Mouse (Mus musculus): ENCODE data around the gene Atp5j.

The Atp5j gene

DNA sequence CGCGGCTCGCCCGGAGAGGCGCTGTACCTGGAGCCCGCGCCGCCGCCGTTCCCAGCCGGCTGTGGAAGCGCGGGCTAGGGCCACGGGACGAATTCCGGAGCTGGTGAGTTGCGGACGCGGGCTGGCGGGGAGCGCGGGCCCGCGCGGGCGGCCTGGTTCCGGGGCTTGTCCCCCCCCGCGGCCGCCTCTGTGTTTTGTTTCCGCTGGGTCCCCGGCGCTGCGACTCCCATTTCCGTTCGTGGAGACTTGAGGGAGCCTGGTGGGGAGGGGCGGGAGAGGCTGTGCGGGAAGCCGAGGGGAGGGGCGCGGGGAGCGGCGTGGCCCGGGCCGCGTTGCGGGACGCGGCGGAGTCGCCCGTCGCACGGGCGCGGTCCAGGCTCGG is at the start of gene Atp5j:
TSS of gene Atp5j (minus strand) at position 185 of the 382 bp plus-strand sequence.
- no peak for DNase-seq (ENCODE audit: low read depth, low spot score)

DNA sequence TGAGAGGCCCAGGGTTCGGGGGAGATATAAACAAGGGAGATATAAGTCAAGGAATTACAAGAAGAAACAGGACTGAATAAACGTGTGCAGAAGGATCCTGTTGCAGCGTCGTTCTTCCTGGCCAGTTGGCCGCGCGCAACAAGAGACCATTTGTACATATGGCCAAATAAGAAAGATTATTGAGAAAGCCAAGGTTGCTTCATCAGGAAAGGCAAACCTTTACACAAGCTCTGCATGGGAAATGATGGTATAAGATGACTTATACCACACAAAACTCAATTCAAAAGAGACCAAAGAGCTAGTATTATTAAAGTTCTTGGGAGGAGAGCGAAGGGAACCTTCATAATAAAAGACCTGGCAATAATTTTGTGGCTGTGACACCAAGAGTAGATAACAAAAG is 49.1 kb upstream of the Atp5j start:
- no peak for DNase-seq (ENCODE audit: low read depth, low spot score)

GRCm38 (mm10) chr16:84881754-84882321 is 46.4 kb upstream of the Atp5j start:
- DNase-seq (ENCODE audit: low read depth, low spot score) = no peak

GRCm38 (mm10) chr16:84881168-84881567 is 45.7 kb upstream of the Atp5j start:
- DNase-seq (ENCODE audit: low read depth, low spot score) = no peak

- DNase-seq (ENCODE audit: low read depth, low spot score) = peak; percentile 63
These were observed 43.7 kb upstream of the Atp5j start for GRCm38 (mm10) chr16:84879146-84879545.

GRCm38 (mm10) chr16:84876082-84876481 is 40.7 kb upstream of the Atp5j start:
- no peak for DNase-seq (ENCODE audit: low read depth, low spot score)

DNA sequence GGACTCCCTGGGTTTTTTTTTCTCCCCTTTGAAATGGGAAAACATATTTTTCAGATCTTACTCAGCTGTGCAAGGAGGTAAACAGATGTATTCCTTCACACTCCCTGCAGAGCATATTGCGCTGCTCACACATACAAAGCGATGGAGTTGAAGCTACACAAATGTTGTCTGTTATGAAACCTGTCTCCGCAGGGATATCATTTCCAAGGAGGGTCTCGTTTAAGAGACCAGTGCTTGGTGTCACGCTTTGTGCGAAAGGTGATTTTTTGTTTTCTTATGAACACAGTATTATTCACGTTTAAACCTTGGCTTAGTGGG is 40.3 kb upstream of the Atp5j start:
- DNase-seq (ENCODE audit: low read depth, low spot score) = no peak

- DNase-seq (ENCODE audit: low read depth, low spot score) = no peak
These were observed 39.7 kb upstream of the Atp5j start for GRCm38 (mm10) chr16:84875012-84875717.

DNA sequence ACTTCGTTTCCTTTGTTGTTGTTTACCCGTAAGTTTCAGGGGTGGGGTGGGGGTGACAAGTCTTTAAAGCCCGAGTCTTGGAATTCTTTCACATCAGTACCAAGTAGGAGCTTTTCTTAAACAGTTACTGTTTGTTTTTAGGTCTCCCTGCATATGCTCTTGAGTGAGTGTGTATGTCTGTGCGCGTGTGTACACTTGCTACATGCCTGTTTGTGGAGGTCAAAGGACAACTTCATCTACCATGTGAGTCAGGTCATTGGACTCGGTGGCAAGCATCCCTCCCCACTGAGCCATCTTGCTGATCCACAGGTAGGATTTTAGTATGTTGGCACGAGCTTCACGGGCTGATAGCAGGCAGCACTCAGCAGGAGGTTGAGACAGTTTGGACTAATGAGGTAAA is 38.4 kb upstream of the Atp5j start:
- no peak for DNase-seq (ENCODE audit: low read depth, low spot score)

- no peak for DNase-seq (ENCODE audit: low read depth, low spot score)
These were observed 29.2 kb upstream of the Atp5j start for GRCm38 (mm10) chr16:84864656-84865055.

- DNase-seq (ENCODE audit: low read depth, low spot score) = no peak
These were observed 18.1 kb upstream of the Atp5j start for GRCm38 (mm10) chr16:84853492-84853891.

GRCm38 (mm10) chr16:84838576-84838975 is 3.2 kb upstream of the Atp5j start:
- DNase-seq (ENCODE audit: low read depth, low spot score) = no peak

- peak; percentile 52 for DNase-seq (ENCODE audit: low read depth, low spot score)
These were observed 658 bp upstream of the Atp5j start for GRCm38 (mm10) chr16:84835823-84836743.

- DNase-seq (ENCODE audit: low read depth, low spot score) = peak; percentile 91
These were observed 532 bp downstream of the Atp5j start, which contains the start of gene Gabpa for GRCm38 (mm10) chr16:84834745-84835440. TSS of gene Gabpa (plus strand) at chr16:84834925.

- DNase-seq (ENCODE audit: low read depth, low spot score) = no peak
These were observed 1.1 kb downstream of the Atp5j start for GRCm38 (mm10) chr16:84834344-84834743.

GRCm38 (mm10) chr16:84832736-84833135 is 2.7 kb downstream of the Atp5j start:
- no peak for DNase-seq (ENCODE audit: low read depth, low spot score)

GRCm38 (mm10) chr16:84831696-84832095 is 3.7 kb downstream of the Atp5j start:
- DNase-seq (ENCODE audit: low read depth, low spot score) = no peak

GRCm38 (mm10) chr16:84825009-84825408 is 10.4 kb downstream of the Atp5j start:
- no peak for DNase-seq (ENCODE audit: low read depth, low spot score)

GRCm38 (mm10) chr16:84817423-84817822 is 18.0 kb downstream of the Atp5j start:
- DNase-seq (ENCODE audit: low read depth, low spot score) = no peak

DNA sequence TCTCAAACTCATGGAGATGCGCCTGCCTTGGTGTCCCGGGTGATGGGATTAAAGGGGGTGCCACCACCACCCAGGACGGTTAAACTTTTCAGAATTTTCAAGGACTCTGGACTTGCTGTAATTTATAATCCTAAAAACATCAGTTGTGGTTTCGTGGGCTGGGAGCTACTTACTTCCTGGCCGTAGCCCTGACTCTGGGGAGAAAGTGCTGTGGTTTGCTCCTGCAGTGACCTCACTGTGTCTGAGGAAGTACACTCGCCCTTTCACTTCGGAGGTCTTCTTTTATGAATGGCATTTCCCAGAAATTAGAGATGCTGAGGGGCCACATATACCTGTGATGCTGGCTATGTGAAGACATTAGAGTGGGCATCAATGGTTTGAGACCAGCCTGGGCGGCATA is 20.9 kb downstream of the Atp5j start:
- DNase-seq (ENCODE audit: low read depth, low spot score) = no peak

DNA sequence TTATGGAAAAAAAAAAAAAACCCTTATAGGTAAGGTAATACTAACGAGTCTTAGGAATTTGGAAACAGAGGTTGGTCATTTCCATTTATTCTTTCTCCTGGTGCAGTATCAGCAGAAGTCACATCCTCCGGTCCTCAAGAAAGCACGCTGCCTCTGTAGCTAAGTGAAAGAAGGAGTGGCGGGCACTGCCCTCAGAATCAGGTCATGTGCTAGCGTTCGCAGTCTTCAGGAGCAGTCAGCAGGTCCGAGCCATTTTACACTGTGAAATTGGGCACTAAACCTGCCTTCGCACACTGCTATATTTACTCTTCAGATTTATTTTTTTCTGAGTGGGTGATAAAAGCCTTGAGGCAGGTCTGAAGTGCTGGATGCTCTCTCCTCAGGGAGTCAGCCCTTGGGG is 21.6 kb downstream of the Atp5j start:
- no peak for DNase-seq (ENCODE audit: low read depth, low spot score)

DNA sequence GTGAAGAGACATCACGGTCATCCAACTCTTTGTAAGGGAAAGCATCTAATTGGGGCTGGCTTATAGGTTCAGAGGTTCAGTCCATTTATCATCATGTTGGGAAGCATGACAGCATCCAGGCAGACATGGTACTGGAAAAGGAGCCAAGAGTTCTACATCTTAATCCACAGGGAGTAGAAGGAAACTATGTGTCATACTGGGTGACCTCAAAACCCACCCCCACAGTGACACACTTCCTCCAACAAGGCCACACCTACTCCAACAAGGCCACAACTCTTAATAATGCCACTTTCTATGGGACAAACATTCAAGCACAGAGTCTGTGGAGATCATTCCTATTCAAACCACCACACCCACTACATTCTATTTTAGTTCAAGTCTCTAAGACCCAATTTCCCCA is 25.2 kb downstream of the Atp5j start:
- no peak for DNase-seq (ENCODE audit: low read depth, low spot score)

All from WW6 (cell line).